Mouse (Mus musculus) G1E (cell line): Measurements from ENCODE around the gene Krtap26-1.

ENCODE experiments used
- CTCF ChIP-seq: IDR thresholded peaks from 2 replicates; pipeline ENCODE4 v1.5.1; 2012; ENCODE audit warnings: low read depth, low read length, inconsistent platforms, mixed read lengths
- TAL1 ChIP-seq: conservative IDR thresholded peaks from 2 replicates; pipeline ENCODE4 v1.6.1; 2012; ENCODE audit warnings: low read depth, low read length, inconsistent platforms, mixed read lengths

- TF ChIP-seq CTCF (no peak), TAL1 (no peak)
Measured at GRCm38 (mm10) chr16:88671571-88671970, 24.0 kb upstream of the Krtap26-1 start, which contains the start of gene Krtap27-1.
